Mouse (Mus musculus) gastrocnemius, postnatal 10 days (tissue): ENCODE results near the gene Cd55b. TPM values are rescaled to one million over a fixed set of nuclear protein-coding genes. Genes with fewer than 3 reads are reported as not detected.
A peak's percentile ranks its signal among the peaks of the same experiment; 100 is the strongest.
"Not testable (repeated sequence)": the region's sequence is repeated elsewhere in the genome, so short reads cannot be mapped to it uniquely, and the experiment has no call there.

Source experiments
- DNase-seq: peaks from one replicate; pipeline ENCODE4 v3.0.0; 2021; ENCODE audit warnings: mixed read lengths
- long read RNA-seq, 2 experiments: library from polyadenylated mRNA; stranded (forward); transcript quantifications; one replicate each; pipeline ENCODE4 v2.0.0; 2021
- total RNA-seq, 2 experiments: library from RNA; stranded (reverse); gene quantifications; 2 replicates each; pipeline ENCODE4 v1.2.3; 2021

Gene Cd55b
- total RNA-seq, result under 1 TPM in 1 of 2 experiments, not detected in 1; 0.45 TPM
- long read RNA-seq, experiment 1, result 0 reads
- long read RNA-seq, experiment 2, result 0 reads

DNA sequence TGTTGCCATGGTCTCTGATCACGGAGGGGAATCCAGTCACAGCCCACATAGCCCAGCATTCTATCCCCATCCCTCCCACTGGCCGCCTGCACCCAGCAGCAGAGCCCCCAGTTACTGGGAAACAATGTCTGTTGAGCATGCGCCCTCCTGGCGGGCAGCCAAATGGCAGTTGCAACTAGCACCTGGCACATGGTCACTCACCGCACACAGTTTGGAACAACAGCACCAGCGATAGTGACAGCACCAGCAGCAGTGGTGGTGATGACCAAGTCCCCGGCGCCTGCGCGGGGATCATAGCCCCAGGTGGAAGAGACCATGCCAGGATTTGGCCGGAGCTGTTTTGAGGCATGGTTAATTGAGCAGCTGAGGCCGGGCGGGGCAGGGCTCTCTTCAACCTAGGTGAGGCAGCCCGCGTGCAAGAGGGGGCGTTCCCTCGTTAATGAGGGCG is at the start of gene Cd55b:
Gene Cd55b (minus strand): TSS at position 346 of the 448 bp plus-strand sequence.
- DNase-seq, result peak; percentile 14

DNA sequence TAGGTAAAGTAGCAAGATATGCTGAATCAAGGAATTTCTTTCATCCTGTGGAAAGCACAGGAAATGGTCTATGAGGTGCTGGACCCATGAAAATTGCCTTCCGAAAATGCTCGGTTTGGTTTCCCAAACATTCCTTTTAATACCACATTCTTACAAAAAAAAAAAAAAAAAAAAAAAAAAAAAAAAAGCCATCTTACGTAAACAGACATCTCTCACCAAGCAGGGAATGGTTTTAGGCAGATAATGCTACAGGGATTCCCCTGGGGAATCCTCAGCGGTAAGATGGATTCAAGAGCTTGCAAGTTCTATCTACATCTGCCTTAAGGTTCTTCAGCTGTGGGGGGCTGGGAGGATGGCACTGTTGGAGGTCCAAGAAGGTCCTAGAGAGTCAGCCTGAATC is 47.3 kb upstream of the Cd55b start:
- DNase-seq, result no peak

DNA sequence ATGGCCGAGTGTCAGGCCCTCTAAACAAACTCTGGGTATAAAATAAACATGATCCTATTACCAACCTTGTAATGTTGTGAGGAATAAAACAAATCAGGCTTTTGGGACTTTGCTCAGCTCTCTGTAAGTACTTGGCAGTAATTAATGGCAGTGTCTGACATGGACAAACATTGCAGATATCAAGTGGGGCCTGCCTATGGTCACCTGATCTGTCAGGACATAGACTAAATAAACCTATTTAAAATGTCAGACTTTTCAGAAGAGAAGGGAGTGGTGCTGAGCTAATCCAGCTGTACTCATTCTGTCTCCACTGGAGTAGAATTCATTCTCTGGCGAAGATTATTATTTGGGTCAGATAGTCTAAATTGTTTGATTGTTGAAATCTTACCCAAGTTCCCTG is 44.6 kb upstream of the Cd55b start:
- no peak for DNase-seq

- DNase-seq, result no peak
Observed at GRCm38 (mm10) chr1:130464173-130464572, 41.4 kb upstream of the Cd55b start.

- no peak for DNase-seq
Observed at GRCm38 (mm10) chr1:130462867-130463266, 40.1 kb upstream of the Cd55b start.

DNA sequence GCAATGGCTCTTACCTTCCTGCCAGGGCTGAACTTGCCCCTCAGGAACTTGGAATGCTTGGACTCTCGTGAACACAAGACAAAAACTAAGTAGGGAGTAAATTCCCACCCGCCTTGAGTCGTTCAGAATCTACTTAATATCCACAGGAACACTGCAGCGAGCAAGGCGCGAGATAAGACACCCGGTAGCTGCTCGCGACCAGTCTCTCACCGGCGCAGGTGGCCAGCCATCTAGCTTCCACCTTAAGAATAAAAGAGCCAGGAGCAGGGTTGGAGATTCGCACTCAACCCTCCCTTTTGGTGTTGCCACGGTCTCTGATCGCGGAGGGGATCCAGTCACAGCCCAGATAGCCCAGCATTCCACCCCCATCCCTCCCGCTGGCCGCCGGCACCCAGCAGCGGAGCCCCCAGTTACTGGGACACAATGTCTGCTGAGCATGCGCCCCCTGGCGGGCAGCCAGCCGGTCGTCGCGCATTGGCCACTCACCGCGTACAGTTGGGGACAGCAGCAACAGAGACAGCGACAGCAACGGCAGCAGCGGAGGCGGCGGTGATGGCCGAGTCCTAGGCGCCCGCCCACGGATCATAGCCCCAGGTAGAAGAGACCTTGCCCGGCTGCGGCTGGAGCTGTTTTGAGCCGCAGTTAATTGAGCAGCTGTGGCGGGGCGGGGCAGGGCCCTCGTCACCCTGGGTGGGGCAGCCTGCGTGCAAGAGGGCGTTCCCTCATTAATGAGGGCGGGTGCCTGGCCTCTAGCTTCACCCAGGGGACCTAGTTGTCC is 39.5 kb upstream of the Cd55b start, which contains the start of gene Cd55:
Gene Cd55 (minus strand): TSS at position 661 of the 778 bp plus-strand sequence.
- peak; percentile 86 for DNase-seq

DNA sequence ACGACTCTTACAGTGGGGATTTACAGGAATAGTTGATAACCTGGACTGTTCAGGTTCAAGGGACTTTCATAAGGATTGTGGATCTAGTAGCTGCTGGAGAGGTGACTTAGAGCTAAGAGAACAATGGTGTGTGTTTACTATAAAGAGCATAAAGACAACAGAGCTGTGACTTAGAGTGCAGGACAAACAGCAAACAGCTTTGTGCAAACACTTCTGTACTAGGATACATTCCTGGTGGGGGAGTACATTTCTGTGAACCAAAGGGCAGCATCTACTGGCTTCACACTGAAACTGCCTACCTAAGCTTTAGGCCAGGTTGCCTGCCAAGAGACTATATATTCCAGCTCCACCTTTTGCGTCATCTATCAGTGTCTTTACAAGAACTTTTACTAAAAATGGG is 32.3 kb upstream of the Cd55b start:
- no peak for DNase-seq

- DNase-seq, result not testable (repeated sequence)
Observed at GRCm38 (mm10) chr1:130442930-130443329, 20.1 kb upstream of the Cd55b start.

GRCm38 (mm10) chr1:130430920-130431319 is 8.1 kb upstream of the Cd55b start:
- no peak for DNase-seq

- not testable (repeated sequence) for DNase-seq
Observed at GRCm38 (mm10) chr1:130428667-130429066, 5.9 kb upstream of the Cd55b start.

DNA sequence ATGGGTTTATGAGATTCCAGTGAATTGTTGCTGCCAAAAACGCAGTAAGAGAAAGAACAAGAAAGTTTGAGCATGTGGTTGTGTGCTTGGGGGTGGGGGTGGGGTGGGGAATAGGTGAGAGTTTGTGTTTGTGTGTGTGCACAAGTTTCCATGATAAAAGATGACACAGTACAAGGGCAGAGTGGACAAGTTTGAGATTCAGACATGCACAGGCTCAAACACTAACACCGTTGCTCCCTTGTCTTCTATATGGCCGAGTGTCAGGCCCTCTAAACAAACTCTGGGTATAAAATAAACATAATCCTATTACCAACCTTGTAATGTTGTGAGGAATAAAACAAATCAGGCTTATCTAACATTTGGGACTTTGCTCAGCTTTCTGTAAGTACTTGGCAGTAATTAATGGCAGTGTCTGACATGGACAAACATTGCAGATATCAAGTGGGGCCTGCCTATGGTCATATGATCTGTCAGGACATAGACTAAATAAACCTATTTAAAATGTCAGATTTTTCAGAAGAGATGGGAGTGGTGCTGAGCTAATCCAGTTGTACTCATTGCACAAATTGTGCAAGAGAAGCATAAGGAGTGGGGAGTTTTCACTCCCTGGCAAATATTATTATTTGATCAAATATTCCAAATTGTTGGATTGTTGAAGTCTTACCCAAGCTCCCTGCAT is 4.5 kb upstream of the Cd55b start:
- not testable (repeated sequence) for DNase-seq

GRCm38 (mm10) chr1:130422033-130422432 is 776 bp downstream of the Cd55b start:
- not testable (repeated sequence) for DNase-seq

GRCm38 (mm10) chr1:130397109-130397508 is 25.7 kb downstream of the Cd55b start:
- not testable (repeated sequence) for DNase-seq

GRCm38 (mm10) chr1:130387282-130387681 is 35.5 kb downstream of the Cd55b start:
- not testable (repeated sequence) for DNase-seq

GRCm38 (mm10) chr1:130377726-130378429 is 44.9 kb downstream of the Cd55b start:
- DNase-seq, result no peak

DNA sequence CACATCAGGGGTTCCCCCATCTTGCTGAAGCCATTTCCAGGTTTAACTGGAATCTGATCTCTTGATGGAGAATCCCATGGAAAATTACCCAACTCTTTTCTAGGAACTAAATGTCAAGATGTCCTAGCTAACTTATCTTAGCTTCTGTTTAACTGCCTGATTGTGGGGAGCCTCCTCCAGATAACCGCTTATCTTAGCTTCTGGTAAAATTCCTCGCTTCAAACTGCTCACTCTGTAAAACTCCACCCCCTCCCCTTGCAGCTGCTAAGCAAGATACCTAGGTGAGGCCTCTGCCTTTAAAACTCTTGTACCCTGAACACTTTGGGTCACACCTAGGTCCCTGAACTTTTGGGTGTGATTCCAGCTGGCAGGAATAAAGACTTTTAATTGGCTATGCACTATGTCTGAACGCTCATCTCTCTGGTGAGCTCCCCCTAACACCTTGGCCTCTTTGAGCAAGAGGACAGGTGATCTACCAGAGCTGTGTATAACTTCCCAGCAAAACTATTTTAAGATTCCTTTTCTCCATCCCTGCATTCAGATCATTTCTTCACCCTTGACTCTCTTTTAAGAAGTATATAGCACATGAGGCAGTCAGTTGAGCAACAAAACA is 48.5 kb downstream of the Cd55b start:
- no peak for DNase-seq

DNA sequence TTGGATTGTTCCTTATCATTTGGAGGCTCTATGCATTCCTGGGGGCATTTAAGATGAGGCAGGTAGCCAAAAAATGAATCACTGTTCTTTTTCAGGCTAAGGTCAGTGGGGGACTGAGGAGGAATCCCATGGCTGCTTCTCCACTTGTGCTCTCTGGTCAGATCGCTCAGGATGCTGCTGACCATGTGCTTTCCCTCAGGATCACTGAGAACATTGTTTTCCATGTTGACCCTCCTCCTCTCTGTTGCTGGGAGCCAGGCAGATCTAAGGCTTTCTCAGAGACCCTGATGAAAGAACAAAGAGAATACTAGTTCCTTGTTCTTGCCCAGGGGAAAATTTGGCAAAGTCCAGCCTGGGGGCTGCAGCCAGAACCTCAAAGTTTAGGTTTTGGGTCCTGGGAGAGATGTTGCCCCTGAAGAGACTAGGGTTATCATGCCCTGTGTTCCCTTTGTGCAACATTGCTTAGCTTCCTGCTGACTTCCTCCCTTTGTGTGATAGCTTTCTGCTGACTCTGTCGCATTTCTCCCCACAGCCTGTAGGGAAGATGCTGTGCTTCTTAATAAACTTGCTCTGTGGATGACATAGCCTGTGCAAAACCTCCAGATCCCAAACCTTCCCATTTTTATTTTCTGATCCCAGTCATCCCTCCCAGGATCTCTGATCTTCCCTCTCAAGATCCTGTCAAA is 49.3 kb downstream of the Cd55b start:
- no peak for DNase-seq

DNA sequence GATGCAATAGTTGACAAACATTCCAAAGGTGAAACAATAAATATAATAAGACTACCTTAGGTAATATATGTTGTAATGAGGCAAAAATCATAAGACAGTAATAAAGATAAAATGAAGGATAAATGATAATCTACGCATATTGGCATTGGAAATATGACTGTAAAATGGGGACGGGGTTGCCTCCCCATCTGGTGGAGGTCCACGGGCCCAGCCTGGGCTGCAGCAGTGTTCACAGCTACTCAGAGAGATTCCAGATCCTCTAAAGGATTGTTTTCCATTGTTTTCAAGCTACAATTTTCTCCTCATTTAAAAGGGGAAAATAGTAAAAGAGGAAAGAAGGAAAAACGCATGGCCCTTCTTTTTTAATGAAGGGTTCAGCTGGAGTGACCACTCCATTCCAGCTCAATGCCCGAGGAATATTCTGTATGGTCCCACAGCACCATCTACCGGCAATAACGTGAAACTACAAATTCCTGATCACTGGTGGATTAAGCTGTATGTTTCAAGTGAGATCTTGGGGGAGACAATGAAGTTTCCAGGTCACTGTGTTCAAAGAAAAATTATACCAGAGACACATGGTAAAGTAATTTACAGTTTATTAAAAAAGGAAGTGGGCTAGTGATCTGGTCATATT is 50.8 kb downstream of the Cd55b start:
- DNase-seq, result peak; percentile 20

- no peak for DNase-seq
Observed at GRCm38 (mm10) chr1:130371291-130371690, 51.5 kb downstream of the Cd55b start.

- DNase-seq, result no peak
Observed at GRCm38 (mm10) chr1:130350077-130350635, 72.7 kb downstream of the Cd55b start.

- DNase-seq, result no peak
Observed at GRCm38 (mm10) chr1:130342429-130342828, 80.4 kb downstream of the Cd55b start.
